Mouse (Mus musculus) cerebellum, adult 8-10 months (tissue): ENCODE measurements around the gene Olfr70.

Experiments
- DNase-seq: peaks from one replicate; pipeline ENCODE4 v3.0.0; 2022

Gene Olfr70

DNA sequence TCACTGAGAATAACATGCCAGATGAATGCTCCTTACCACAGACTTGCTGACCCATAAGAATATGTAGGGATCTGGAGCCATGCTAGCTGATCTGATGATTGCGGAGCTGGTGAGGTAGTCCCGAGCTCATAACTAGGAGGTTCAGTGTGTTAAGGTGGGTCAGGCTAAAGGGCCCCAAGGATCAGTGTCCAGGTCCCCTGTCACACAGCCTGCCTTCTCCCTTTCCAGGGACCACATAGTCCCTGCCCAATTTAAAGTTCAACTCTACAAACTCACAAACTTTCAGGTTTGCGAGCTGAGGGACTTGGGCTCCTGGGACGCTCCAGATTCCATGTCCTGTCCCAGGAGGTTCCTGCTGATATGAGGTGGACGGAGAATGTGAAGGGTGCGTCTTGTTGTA, at the start of gene Olfr70:
TSS of gene Olfr70 (minus strand) at position 101 of the 400 bp plus-strand sequence.
- no peak for DNase-seq

DNA sequence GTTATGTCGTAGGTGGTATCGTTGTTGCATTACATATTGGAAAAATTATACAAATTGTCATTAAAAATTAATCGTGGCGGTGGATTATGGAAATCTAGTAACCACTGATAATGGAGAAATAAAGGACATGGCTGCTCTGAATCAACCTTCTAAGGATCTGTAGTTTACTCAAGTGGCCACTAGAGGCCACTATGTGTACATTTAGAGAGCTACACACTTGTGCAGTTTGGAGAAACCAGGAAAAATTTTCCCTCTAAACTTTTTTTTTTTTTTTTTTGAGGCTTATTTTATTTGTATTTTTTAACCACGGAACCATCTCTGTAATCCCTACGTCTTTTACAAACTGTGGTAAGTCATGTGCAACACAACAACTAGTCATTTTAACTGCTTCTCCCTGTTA, 44.6 kb upstream of the Olfr70 start:
- no peak for DNase-seq

GRCm38 (mm10) chr4:43743099-43743498, 42.5 kb upstream of the Olfr70 start:
- DNase-seq: no peak

- no peak for DNase-seq
Measured at GRCm38 (mm10) chr4:43742637-43743036, 42.0 kb upstream of the Olfr70 start.

- no peak for DNase-seq
Measured at GRCm38 (mm10) chr4:43741526-43741925, 40.9 kb upstream of the Olfr70 start.

- DNase-seq: no peak
Measured at GRCm38 (mm10) chr4:43738989-43739674, 38.5 kb upstream of the Olfr70 start.

DNA sequence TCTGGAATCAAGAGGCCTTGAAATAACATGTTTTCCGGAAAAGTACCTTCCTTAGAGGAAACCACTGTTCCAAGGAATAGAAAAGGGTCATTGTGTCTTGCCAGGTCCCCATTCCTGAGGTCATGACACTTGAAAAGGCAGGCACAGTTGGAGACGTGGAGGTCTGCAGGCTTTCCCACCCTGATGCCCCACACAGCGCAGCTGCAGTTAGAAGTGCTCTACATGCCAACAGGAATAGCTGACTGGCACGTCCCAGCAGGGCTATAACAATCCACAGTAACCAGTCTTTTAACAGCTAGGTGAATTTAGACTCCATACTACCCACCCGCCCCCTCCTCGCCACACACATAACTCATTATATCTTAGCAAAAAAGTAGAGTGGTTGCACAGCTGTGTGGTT, 36.5 kb upstream of the Olfr70 start:
- DNase-seq: no peak

DNA sequence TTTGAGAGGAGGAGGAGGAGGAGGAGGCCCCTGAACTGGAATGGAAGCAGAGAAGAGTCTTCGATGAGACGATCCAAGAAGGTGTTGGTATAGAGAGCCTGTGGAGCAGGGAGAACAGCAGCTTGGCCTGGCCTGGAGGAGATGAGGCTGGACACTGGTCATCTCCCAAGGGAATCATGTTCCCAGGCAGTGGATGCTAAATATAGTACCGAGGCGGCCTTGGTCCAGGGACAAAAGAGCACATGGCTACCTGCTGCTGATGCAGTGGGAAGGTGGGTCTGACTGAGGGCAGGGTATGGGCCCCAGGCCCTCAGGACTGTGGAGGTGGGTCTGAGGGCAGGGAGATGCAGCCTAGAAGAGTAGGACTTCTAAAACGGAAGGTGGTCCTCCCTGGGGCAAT, 32.6 kb upstream of the Olfr70 start:
- DNase-seq: no peak

DNA sequence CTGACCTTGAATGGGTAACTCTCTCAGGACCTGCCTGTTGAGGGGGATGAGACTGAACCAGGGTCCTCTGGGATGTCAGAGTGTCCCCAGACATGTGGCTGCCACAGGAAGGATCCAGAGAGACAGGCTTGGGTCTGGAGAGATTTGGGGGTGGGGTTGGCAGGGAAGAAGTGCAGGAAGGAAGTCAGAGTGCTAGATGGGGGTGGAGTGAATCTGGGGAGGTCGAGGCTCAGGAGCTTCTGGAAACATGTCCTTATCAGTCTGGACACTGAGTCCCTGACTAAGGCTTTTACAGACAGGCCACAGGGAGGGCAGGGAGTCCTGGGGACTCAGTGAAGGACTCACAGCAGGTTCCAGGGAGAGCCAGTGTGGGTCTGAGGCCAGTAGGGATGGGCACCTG, 31.6 kb upstream of the Olfr70 start:
- DNase-seq: no peak

DNA sequence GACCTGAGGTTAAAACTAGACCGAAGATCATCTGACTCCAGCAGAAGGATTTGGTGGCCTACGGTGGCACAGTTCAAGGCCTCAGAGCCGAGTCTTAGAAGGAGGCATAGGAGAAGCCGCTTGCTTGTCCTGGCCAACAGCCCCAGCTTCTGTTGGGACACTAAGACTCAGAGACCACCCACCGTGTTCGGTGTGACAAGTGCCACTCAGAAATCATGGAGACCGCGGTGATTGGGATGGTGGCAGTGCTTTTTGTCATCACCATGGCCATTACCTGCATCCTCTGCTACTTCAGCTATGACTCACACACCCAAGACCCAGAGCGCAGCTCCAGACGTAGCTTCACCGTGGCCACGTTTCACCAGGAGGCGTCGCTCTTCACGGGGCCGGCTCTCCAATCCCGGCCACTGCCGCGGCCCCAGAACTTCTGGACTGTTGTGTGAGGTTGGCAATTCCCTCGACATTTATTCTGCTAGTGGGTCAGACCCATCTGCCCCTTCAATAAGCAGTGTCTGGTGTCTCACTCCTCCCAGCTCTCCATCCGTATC, 30.2 kb upstream of the Olfr70 start:
- no peak for DNase-seq

DNA sequence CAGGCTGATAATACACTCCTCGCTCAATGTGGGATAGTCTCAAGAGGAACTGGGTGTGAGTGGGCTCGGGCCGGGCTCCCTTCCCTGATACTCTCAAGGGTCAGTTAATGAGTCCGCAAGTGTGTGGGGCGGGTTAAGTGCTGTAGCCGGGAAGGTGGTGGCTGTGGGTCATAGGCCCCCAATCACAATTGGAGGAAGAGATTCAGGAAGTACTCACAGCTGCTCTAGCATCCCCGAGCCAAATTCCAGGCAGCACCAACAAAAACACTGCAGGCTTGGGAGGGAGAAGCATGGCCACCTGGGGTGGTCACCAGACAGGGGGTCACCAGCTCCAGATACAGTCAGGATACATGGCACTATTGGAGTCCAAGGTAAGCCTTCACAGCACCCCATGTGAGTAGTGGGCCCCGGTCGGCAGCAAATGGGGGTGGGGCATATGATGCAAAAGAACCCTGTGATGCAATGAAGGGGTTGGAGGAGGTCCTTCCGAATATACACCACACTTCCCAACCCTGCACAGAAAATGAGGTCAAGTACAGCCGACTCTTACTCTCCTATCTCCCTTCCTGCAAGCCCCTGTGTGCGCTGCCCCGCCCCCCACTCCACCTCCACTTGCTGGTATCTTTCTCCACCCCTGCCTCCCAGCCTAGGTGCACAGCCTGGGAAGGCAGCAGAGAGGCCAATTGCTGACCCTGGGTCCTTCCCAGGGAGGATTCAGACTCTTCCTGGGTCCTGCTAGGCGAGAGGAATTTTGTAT, 29.4 kb upstream of the Olfr70 start, which contains the start of gene Spaar:
TSS of gene Spaar (plus strand) at position 241 of the 757 bp plus-strand sequence.
- DNase-seq: no peak

DNA sequence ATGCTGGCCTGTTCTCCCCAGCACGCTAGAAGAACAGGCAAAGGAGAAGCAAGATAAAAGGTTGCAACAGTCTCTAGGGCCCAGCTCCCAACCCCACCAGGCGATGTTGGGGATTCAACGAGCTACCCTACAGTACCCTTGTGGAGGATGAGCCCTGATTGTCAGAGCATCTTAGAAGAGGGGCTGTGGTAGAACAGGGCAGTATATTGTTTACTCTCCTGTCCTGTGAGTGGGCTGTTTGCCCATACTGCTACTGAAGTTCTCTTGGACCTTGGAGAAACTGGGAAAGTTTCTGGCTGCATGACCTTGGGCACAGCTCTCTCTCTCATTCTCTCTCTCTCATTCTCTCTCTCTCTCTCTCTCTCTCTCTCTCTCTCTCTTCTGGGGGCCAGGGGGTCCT, 28.5 kb upstream of the Olfr70 start:
- no peak for DNase-seq

GRCm38 (mm10) chr4:43728576-43728954, 28.0 kb upstream of the Olfr70 start:
- DNase-seq: no peak

GRCm38 (mm10) chr4:43727718-43728575, 27.3 kb upstream of the Olfr70 start:
- no peak for DNase-seq

DNA sequence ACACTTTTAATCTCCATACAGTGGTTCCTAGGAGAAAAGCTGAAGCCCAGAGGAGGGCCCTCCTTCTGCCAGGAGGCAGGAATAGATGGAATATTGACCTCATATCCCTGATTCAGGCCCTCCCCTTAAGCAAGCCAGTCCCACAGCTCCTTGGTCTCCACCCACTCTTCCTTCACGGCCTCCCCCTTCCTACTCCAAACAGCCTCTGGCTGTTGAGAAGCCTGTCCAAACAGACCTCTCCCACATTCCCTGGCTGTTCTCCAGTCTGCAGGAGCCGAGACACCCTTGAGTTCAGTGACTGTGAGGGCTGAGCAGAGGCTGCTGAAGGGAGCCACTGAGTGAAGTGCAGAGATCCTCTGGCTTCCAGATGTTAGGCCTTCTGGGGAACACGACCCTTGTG, 26.4 kb upstream of the Olfr70 start, which contains the start of gene Hrct1:
TSS of gene Hrct1 (plus strand) at position 194 of the 400 bp plus-strand sequence.
- no peak for DNase-seq

GRCm38 (mm10) chr4:43726228-43726993, 25.8 kb upstream of the Olfr70 start:
- DNase-seq: no peak

DNA sequence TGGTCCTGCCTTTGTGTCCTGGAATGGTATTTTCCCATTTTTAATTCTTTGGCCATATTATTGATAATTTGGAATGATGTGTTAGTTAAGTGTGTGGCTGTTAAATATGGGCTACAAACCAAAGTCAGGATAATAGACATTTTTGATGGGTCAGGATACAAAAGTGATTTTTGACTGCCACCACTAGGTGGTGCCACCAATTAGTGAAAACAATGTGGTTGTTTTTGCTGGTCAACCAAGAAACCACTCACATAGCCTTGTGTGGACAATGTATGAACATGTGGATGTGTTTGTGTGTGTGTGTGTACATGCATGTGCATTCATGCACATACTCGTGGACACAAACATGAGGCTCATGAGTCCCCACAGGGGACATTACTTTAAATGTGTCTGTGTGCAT, 24.2 kb upstream of the Olfr70 start:
- DNase-seq: peak; percentile 20

- DNase-seq: no peak
Measured at GRCm38 (mm10) chr4:43722191-43722590, 21.6 kb upstream of the Olfr70 start.

DNA sequence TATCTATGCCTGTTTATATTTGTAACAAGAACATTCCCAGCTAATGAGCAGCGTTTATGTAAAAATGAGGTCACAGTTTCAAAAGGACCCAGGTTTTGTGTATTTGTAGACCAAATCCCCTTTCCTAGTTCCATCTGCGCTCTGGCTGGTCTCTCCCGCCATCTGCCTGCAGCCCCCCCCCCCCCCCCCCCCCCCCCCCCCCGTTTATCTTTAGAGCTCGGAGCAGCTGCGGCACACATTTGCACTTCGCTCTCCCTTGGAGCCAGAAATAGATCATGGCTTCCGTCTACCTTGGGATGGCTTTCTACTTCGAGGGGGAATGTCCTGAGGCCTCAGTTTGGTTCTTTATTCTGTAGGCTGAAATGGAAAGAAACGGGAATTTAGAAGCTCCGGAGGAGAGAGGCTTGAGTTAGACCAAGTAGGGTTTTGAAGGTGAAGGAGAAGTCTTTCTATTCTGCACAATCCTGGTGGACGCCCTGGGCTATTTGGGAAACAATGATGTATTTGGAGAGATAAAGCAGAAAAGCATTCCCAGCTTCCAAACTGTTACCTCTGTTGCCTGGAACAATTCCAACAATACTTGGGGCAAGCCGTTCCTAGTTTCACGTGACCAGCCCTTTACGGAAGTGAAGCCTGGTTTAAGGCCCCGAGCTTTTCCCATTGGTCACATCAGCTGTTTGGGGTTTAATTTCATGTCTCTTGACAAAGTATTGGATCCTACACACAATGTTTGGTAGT, 20.1 kb upstream of the Olfr70 start:
- DNase-seq: no peak

- DNase-seq: no peak
Measured at GRCm38 (mm10) chr4:43713652-43714219, 13.1 kb upstream of the Olfr70 start.

DNA sequence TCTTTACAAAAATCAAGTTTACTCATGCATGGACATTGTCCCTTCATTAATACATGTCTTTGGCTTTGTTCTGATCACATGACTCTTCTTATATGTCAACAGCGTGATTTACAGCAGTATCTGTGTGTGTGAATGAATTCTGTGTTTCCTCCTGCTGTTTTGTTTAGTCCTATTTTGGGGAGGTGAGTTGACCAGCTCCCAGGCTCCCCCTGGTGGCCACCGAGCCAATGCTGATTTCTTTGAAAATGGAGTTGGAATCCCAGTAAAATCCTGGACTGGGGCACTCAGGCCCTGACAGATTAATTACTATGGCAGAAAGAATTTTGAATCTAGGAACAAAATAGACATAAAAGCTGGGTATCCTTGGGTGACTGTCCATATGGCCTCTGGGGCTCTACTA, 11.2 kb upstream of the Olfr70 start:
- DNase-seq: peak; percentile 87
